Mouse (Mus musculus): Measurements from ENCODE around the gene Wdr1. TPM values are rescaled to one million over a fixed set of nuclear protein-coding genes. Genes with fewer than 3 reads are reported as not detected.

The Wdr1 gene
- total and polyA plus RNA-seq, 2 experiments from 2014 or later = 174 to 245 TPM

GRCm38 (mm10) chr5:38537845-38538244, 25.2 kb downstream of the Wdr1 start:
- peak overlapping the region; percentile 58; the same call in 1 of the 2 replicates for H3K27ac ChIP-seq
- H3K4me3 ChIP-seq (ENCODE audit: low read length) = no peak overlapping the region
- 60% methylated on average over 4 of the region's 4 CpGs for WGBS
- H3K9me3 ChIP-seq (ENCODE audit: low read length) = no peaks in the 10 kb centered on the region
- no peaks in the 10 kb centered on the region; the same call in 1 of the 2 replicates for H3K4me1 ChIP-seq (ENCODE audit: insufficient read depth, low read length)
- no peak overlapping the region for H3K4me2 ChIP-seq (ENCODE audit: low read depth, low read length)
- ATAC-seq (no peak), DNase-seq (ENCODE audit: low spot score) (peak; percentile 65)
- TF ChIP-seq CTCF (IDR thresholded peaks at IDR 0.05; ENCODE audit: low read depth) = no peak
- H3K27me3 ChIP-seq (ENCODE audit: insufficient read depth, low read length) = no peaks in the 10 kb centered on the region
- H3K36me3 ChIP-seq (ENCODE audit: insufficient read depth, low read length) = peaks cover 85% of the 10 kb centered on the region
- H3K9ac ChIP-seq (replicated peaks; ENCODE audit: low read length) = no peak overlapping the region

- Histone ChIP-seq H3K9ac (replicated peaks; ENCODE audit: low read length) (no peak overlapping the region), H3K4me3 (ENCODE audit: low read length) (no peak overlapping the region), H3K27me3 (ENCODE audit: insufficient read depth, low read length) (no peaks in the 10 kb centered on the region), H3K27ac (no peak overlapping the region), H3K4me1 (ENCODE audit: insufficient read depth, low read length) (no peaks in the 10 kb centered on the region; the same call in 1 of the 2 replicates), H3K36me3 (ENCODE audit: insufficient read depth, low read length) (peaks cover 82% of the 10 kb centered on the region), H3K4me2 (ENCODE audit: low read depth, low read length) (no peak overlapping the region), H3K9me3 (ENCODE audit: low read length) (no peaks in the 10 kb centered on the region)
- TF ChIP-seq CTCF (IDR thresholded peaks at IDR 0.05; ENCODE audit: low read depth) = no peak
- 79% methylated on average over 3 of the region's 3 CpGs for WGBS
- DNase-seq (ENCODE audit: low spot score) (no peak), ATAC-seq (no peak)
These were observed 26.2 kb downstream of the Wdr1 start for GRCm38 (mm10) chr5:38536822-38537221.

DNA sequence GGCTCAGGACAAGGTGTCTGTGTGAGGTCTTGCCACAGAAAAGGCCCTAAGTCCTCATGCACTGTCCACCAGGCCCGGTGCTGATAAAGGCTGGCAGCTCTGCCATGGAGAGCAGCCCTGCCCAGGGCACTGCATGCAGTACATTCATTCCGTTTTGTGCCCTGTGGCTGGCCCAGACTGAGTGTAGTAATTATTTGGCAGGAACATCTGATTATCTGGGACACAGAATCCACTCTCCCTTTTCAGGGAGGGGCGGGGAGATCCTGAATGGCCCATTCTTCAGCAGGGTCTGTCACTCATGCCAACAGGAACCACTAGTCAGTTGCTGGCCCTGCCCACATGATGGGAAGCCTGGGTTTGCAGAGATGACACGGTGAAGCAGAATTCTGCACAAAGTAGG, 30.9 kb downstream of the Wdr1 start:
- peak overlapping the region; percentile 61 for H3K27ac ChIP-seq
- no peak overlapping the region for H3K4me2 ChIP-seq (ENCODE audit: low read depth, low read length)
- no peak for TF ChIP-seq CTCF (IDR thresholded peaks at IDR 0.05; ENCODE audit: low read depth)
- H3K9me3 ChIP-seq (ENCODE audit: low read length) = no peaks in the 10 kb centered on the region
- no peak overlapping the region for H3K9ac ChIP-seq (replicated peaks; ENCODE audit: low read length)
- H3K4me3 ChIP-seq (ENCODE audit: low read length) = no peak overlapping the region
- 50% methylated on average over 4 of the region's 4 CpGs for WGBS
- H3K4me1 ChIP-seq (ENCODE audit: insufficient read depth, low read length) = no peaks in the 10 kb centered on the region; the same call in 1 of the 2 replicates
- DNase-seq (ENCODE audit: low spot score) (peak; percentile 74), ATAC-seq (peak; percentile 90)
- peaks cover 89% of the 10 kb centered on the region for H3K36me3 ChIP-seq (ENCODE audit: insufficient read depth, low read length)
- no peaks in the 10 kb centered on the region for H3K27me3 ChIP-seq (ENCODE audit: insufficient read depth, low read length)

GRCm38 (mm10) chr5:38529724-38530428, 33.1 kb downstream of the Wdr1 start:
- DNase-seq (ENCODE audit: low spot score) = peak; percentile 68

GRCm38 (mm10) chr5:38522977-38523376, 40.0 kb downstream of the Wdr1 start:
- Histone ChIP-seq H3K4me3 (ENCODE audit: low read length) (no peak overlapping the region), H3K27ac (no peak overlapping the region), H3K4me2 (ENCODE audit: low read depth, low read length) (no peak overlapping the region), H3K9ac (replicated peaks; ENCODE audit: low read length) (no peak overlapping the region), H3K27me3 (ENCODE audit: insufficient read depth, low read length) (no peaks in the 10 kb centered on the region), H3K4me1 (ENCODE audit: insufficient read depth, low read length) (no peaks in the 10 kb centered on the region), H3K36me3 (ENCODE audit: insufficient read depth, low read length) (peaks cover 14% of the 10 kb centered on the region), H3K9me3 (ENCODE audit: low read length) (no peaks in the 10 kb centered on the region)
- WGBS = 89% methylated on average over 5 of the region's 5 CpGs
- DNase-seq (ENCODE audit: low spot score) (no peak), ATAC-seq (no peak)
- no peak for TF ChIP-seq CTCF (IDR thresholded peaks at IDR 0.05; ENCODE audit: low read depth)

More at GRCm38 (mm10) chr5:38529724-38530428, 33.1 kb downstream of the Wdr1 start:
- Histone ChIP-seq H3K27ac (no peak overlapping the region), H3K36me3 (ENCODE audit: insufficient read depth, low read length) (peaks cover 74% of the 10 kb centered on the region), H3K9ac (replicated peaks; ENCODE audit: low read length) (no peak overlapping the region), H3K9me3 (ENCODE audit: low read length) (no peaks in the 10 kb centered on the region), H3K4me3 (ENCODE audit: low read length) (no peak overlapping the region), H3K4me1 (ENCODE audit: insufficient read depth, low read length) (no peaks in the 10 kb centered on the region), H3K27me3 (ENCODE audit: insufficient read depth, low read length) (no peaks in the 10 kb centered on the region), H3K4me2 (ENCODE audit: low read depth, low read length) (no peak overlapping the region)
- 71% methylated on average over 6 of the region's 6 CpGs for WGBS
- peak; percentile 89 for TF ChIP-seq CTCF (IDR thresholded peaks at IDR 0.05; ENCODE audit: low read depth)
- peak; percentile 42 for ATAC-seq

DNA sequence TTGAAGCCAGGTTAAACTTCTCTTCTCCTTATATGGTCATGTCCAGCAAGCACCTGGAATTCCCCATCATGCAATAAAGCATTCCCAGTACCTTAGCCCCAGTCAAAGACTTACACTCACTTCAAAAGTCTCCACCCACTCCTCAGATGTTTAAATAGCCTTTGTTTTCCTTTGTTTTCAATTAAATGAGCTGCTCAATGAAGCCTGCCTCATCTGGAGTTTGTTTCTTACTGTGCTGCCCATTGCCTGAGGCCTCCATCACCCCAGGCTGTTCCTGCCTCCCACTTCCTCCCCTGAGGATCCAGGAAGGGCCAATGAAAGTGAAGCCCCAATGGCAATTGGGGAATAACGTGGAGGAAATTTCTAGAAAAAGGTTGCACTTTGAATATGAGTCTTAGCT, 42.2 kb downstream of the Wdr1 start:
- no peaks in the 10 kb centered on the region for H3K36me3 ChIP-seq (ENCODE audit: insufficient read depth, low read length)
- no peak overlapping the region for H3K4me3 ChIP-seq (ENCODE audit: low read length)
- no peak for ATAC-seq
- no peak for DNase-seq (ENCODE audit: low spot score)
- no peak for TF ChIP-seq CTCF (IDR thresholded peaks at IDR 0.05; ENCODE audit: low read depth)
- H3K27ac ChIP-seq = no peak overlapping the region
- 39% methylated on average over 1 of the region's 1 CpGs for WGBS
- no peak overlapping the region for H3K9ac ChIP-seq (replicated peaks; ENCODE audit: low read length)
- H3K27me3 ChIP-seq (ENCODE audit: insufficient read depth, low read length) = no peaks in the 10 kb centered on the region
- no peak overlapping the region for H3K4me2 ChIP-seq (ENCODE audit: low read depth, low read length)
- no peaks in the 10 kb centered on the region for H3K4me1 ChIP-seq (ENCODE audit: insufficient read depth, low read length)
- H3K9me3 ChIP-seq (ENCODE audit: low read length) = no peaks in the 10 kb centered on the region

DNA sequence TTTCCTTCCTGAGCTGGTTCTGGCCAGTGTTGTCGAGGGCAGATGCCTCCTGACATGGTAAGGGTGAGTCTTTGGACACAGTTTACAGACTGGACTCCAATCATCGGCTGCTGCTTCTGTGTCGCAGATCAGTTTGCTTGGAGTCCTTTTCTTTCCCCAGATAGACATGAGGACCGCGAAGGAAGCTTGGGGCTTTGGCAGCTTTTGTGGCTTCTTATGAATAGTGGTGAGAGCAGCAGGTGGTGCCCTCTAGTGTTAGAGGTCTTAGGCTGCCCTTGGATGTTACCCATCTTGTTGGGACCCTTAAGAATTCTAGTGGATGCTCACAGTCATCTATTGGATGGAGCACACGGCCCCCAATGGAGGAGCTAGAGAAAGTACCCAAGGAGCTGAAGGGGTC, 46.8 kb downstream of the Wdr1 start:
- H3K9ac ChIP-seq (replicated peaks; ENCODE audit: low read length) = no peak overlapping the region
- H3K4me1 ChIP-seq (ENCODE audit: insufficient read depth, low read length) = no peaks in the 10 kb centered on the region; the same call in 1 of the 2 replicates
- no peaks in the 10 kb centered on the region for H3K9me3 ChIP-seq (ENCODE audit: low read length)
- no peak overlapping the region for H3K4me2 ChIP-seq (ENCODE audit: low read depth, low read length)
- ATAC-seq (0 out of 2 replicates have a peak, but pooled peaks have one; percentile 53), DNase-seq (ENCODE audit: low spot score) (peak; percentile 78)
- no peaks in the 10 kb centered on the region for H3K27me3 ChIP-seq (ENCODE audit: insufficient read depth, low read length)
- TF ChIP-seq CTCF (IDR thresholded peaks at IDR 0.05; ENCODE audit: low read depth) = peak; percentile 62
- no peak overlapping the region for H3K4me3 ChIP-seq (ENCODE audit: low read length)
- no peak overlapping the region for H3K27ac ChIP-seq
- 43% methylated on average over 6 of the region's 6 CpGs for WGBS
- H3K36me3 ChIP-seq (ENCODE audit: insufficient read depth, low read length) = no peaks in the 10 kb centered on the region
